Mouse (Mus musculus): ENCODE data around the gene Il1rl1. TPM values are rescaled to one million over a fixed set of nuclear protein-coding genes. Genes with fewer than 3 reads are reported as not detected.

Il1rl1 gene
- polyA plus RNA-seq, 1 experiment = 0.89 TPM

DNA sequence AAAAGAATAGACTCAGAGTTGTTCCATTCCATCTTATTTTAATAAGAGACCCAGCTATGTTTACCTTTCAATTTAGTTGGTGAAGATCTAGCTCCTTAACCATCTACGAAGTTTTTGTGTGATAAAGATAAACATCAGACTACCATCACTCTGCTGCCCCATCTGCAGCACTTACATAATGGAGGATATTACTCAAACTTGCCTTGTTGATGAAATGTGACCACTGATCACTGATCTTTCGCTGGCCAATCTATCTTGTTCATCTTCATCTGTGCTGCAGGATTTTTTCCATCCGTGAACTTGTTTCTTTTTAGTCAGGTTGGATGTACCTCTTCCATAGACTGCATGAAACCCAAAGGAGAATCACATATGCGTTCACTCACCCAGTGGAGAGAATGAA is 65.2 kb downstream of the Il1rl1 start:
- Histone ChIP-seq H3K27me3 (ENCODE audit: control insufficient read depth, insufficient read depth, low read length) (no peaks in the 10 kb centered on the region), H3K4me1 (ENCODE audit: control insufficient read depth, insufficient read depth, insufficient read length) (no peaks in the 10 kb centered on the region), H3K36me3 (ENCODE audit: control insufficient read depth, insufficient read depth, low read length) (no peaks in the 10 kb centered on the region), H3K4me3 (ENCODE audit: extremely low read depth, insufficient read depth, insufficient read length) (no peak overlapping the region), H3K27ac (ENCODE audit: insufficient read depth, low read length) (no peak overlapping the region)
- no peak for DNase-seq (ENCODE audit: low read depth in 1 of 2, low spot score in 2 of 2)
- 83% methylated on average over 4 of the region's 4 CpGs for WGBS
- no peak for TF ChIP-seq CTCF (IDR thresholded peaks at IDR 0.05; ENCODE audit: extremely low read depth, insufficient read depth, insufficient read length, insufficient replicate concordance)
- no peak for TF ChIP-seq POLR2A (IDR thresholded peaks at IDR 0.05; ENCODE audit: low read depth, low read length)

DNA sequence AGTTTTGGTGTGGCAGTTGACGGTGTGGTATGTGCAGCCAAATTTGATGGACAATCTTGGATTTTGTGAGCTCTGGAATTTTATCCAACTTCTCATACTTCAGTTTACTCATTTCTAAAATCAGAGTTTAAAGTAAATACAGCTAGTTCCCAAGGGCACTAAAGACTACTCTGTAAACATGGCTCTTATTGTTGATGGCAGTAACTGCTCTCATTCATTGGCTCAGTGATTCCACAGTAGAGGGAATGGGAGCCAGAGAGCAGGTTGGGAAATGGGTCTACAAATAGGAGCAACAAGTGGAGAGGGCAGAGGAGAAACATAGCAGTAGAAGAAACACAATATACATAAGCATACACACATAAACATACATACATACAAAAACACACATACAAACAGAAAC is 70.3 kb downstream of the Il1rl1 start:
- no peaks in the 10 kb centered on the region for H3K27me3 ChIP-seq (ENCODE audit: control insufficient read depth, insufficient read depth, low read length)
- WGBS = 93% methylated on average over 1 of the region's 1 CpGs
- no peak overlapping the region for H3K27ac ChIP-seq (ENCODE audit: insufficient read depth, low read length)
- DNase-seq (ENCODE audit: low read depth in 1 of 2, low spot score in 2 of 2) = no peak
- no peaks in the 10 kb centered on the region for H3K4me1 ChIP-seq (ENCODE audit: control insufficient read depth, insufficient read depth, insufficient read length)
- H3K4me3 ChIP-seq (ENCODE audit: extremely low read depth, insufficient read depth, insufficient read length) = no peak overlapping the region
- no peak for TF ChIP-seq CTCF (IDR thresholded peaks at IDR 0.05; ENCODE audit: extremely low read depth, insufficient read depth, insufficient read length, insufficient replicate concordance)
- no peak for TF ChIP-seq POLR2A (IDR thresholded peaks at IDR 0.05; ENCODE audit: low read depth, low read length)
- H3K36me3 ChIP-seq (ENCODE audit: control insufficient read depth, insufficient read depth, low read length) = no peaks in the 10 kb centered on the region

GRCm38 (mm10) chr1:40501126-40501525 is 71.8 kb downstream of the Il1rl1 start:
- Histone ChIP-seq H3K27ac (ENCODE audit: insufficient read depth, low read length) (no peak overlapping the region), H3K36me3 (ENCODE audit: control insufficient read depth, insufficient read depth, low read length) (no peaks in the 10 kb centered on the region), H3K4me1 (ENCODE audit: control insufficient read depth, insufficient read depth, insufficient read length) (no peaks in the 10 kb centered on the region), H3K27me3 (ENCODE audit: control insufficient read depth, insufficient read depth, low read length) (no peaks in the 10 kb centered on the region), H3K4me3 (ENCODE audit: extremely low read depth, insufficient read depth, insufficient read length) (no peak overlapping the region)
- TF ChIP-seq POLR2A (IDR thresholded peaks at IDR 0.05; ENCODE audit: low read depth, low read length) (no peak), CTCF (IDR thresholded peaks at IDR 0.05; ENCODE audit: extremely low read depth, insufficient read depth, insufficient read length, insufficient replicate concordance) (no peak)
- WGBS = 60% methylated on average over 4 of the region's 4 CpGs
- DNase-seq (ENCODE audit: low read depth in 1 of 2, low spot score in 2 of 2) = no peak

GRCm38 (mm10) chr1:40501546-40502398 is 72.4 kb downstream of the Il1rl1 start:
- 35% methylated on average over 11 of the region's 11 CpGs for WGBS
- no peak overlapping the region for H3K4me3 ChIP-seq (ENCODE audit: extremely low read depth, insufficient read depth, insufficient read length)
- DNase-seq (ENCODE audit: low read depth in 1 of 2, low spot score in 2 of 2) = no peak
- H3K4me1 ChIP-seq (ENCODE audit: control insufficient read depth, insufficient read depth, insufficient read length) = no peaks in the 10 kb centered on the region
- no peak for TF ChIP-seq POLR2A (IDR thresholded peaks at IDR 0.05; ENCODE audit: low read depth, low read length)
- TF ChIP-seq CTCF (IDR thresholded peaks at IDR 0.05; ENCODE audit: extremely low read depth, insufficient read depth, insufficient read length, insufficient replicate concordance) = no peak
- H3K36me3 ChIP-seq (ENCODE audit: control insufficient read depth, insufficient read depth, low read length) = no peaks in the 10 kb centered on the region
- no peak overlapping the region for H3K27ac ChIP-seq (ENCODE audit: insufficient read depth, low read length)
- no peaks in the 10 kb centered on the region for H3K27me3 ChIP-seq (ENCODE audit: control insufficient read depth, insufficient read depth, low read length)

DNA sequence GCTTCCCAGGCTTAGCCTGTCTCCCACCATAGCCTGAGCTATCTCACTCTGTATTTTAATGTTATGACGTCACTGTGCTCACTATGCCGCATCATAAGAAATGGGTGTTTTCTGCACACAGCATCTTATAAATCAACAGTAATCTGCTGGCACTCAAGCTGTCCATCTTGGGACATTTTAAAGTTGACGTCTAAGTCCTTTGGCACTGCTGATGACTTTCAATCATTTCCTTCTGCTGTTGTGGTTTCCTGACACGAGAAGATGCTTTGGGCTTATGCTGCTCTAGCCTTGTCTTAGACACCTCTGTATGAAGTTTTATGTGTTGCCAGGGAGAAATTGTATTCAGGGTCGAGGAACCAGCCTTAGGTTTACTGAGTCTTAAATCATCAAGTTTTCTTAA is 75.2 kb downstream of the Il1rl1 start:
- Histone ChIP-seq H3K4me1 (ENCODE audit: control insufficient read depth, insufficient read depth, insufficient read length) (no peaks in the 10 kb centered on the region), H3K27me3 (ENCODE audit: control insufficient read depth, insufficient read depth, low read length) (no peaks in the 10 kb centered on the region), H3K4me3 (ENCODE audit: extremely low read depth, insufficient read depth, insufficient read length) (no peak overlapping the region), H3K36me3 (ENCODE audit: control insufficient read depth, insufficient read depth, low read length) (no peaks in the 10 kb centered on the region), H3K27ac (ENCODE audit: insufficient read depth, low read length) (no peak overlapping the region)
- TF ChIP-seq CTCF (IDR thresholded peaks at IDR 0.05; ENCODE audit: extremely low read depth, insufficient read depth, insufficient read length, insufficient replicate concordance) (no peak), POLR2A (IDR thresholded peaks at IDR 0.05; ENCODE audit: low read depth, low read length) (no peak)
- no peak for DNase-seq (ENCODE audit: low read depth in 1 of 2, low spot score in 2 of 2)
- 22% methylated on average over 5 of the region's 5 CpGs for WGBS

Other genes starting within 250 kb of the Il1rl1 start
- gene Il1r1, start 204.5 kb upstream of the Il1rl1 start, polyA plus RNA-seq (2012; rRNA removed) = 3.9 and 5.2 TPM in 2 replicates
- 1.3 and 1.9 TPM in 2 replicates for gene Il1rl2, start 105.0 kb upstream of the Il1rl1 start, polyA plus RNA-seq (2012; rRNA removed)
- gene Il18r1, start 36.0 kb downstream of the Il1rl1 start, polyA plus RNA-seq (2012; rRNA removed) = 2.2 and 2.3 TPM in 2 replicates
- 2.1 TPM in 2 replicates for gene Il18rap, start 85.8 kb downstream of the Il1rl1 start, polyA plus RNA-seq (2012; rRNA removed)
- gene Slc9a4, start 150.5 kb downstream of the Il1rl1 start, polyA plus RNA-seq (2012; rRNA removed) = 0.02 and 0.05 TPM in 2 replicates

Measured in spleen, adult 2 months (tissue).